Mouse (Mus musculus) liver, postnatal 0 days (tissue): Measurements from ENCODE around the gene Ptms.

Experiments used
- CTCF ChIP-seq: sonication (generic); IDR thresholded peaks from 2 replicates; pipeline ENCODE4 v1.5.1; 2016; ENCODE audit warnings: antibody characterized with exemption, low read depth
- EP300 ChIP-seq: IDR thresholded peaks from 2 replicates; pipeline ENCODE4 v1.6.1; 2016; ENCODE audit warnings: antibody characterized with exemption, low read depth, mild to moderate bottlenecking

GRCm38 (mm10) chr6:124918890-124919627 is 844 bp downstream of the Ptms start:
- no peak for TF ChIP-seq CTCF
- no peak for TF ChIP-seq EP300
